Mouse (Mus musculus) kidney, postnatal 0 days (tissue): ENCODE results near the gene Ttc21b. TPM values are rescaled to one million over a fixed set of nuclear protein-coding genes. Genes with fewer than 3 reads are reported as not detected.

ENCODE experiments used
- ATAC-seq: fragments of 200-750 bp; cut with Nextera tagmentation; replicated peaks from 2 replicates; pipeline ENCODE4 v1.8.0; 2017; ENCODE audit warnings: low read depth, moderate number of reproducible peaks, moderate TSS enrichment, moderate library complexity; ENCODE audit not compliant: low FRiP score
- DNase-seq: peaks from one replicate; pipeline ENCODE4 v3.0.0-alpha.2; 2016; ENCODE audit warnings: low spot score
- H3K27ac ChIP-seq: fragments of 300-500 bp; sonication (generic); 2 replicates; pipeline ENCODE4 v1.5.1; 2014; ENCODE audit warnings: mild to moderate bottlenecking
- H3K27me3 ChIP-seq: fragments of 300-500 bp; sonication (generic); 2 replicates; pipeline ENCODE4 v1.6.1; 2014; ENCODE audit warnings: low read length, mixed read lengths; ENCODE audit not compliant: insufficient read depth
- H3K36me3 ChIP-seq: fragments of 300-500 bp; sonication (generic); 2 replicates; pipeline ENCODE4 v1.6.1; 2014; ENCODE audit warnings: low read length, mixed read lengths; ENCODE audit not compliant: insufficient read depth
- H3K4me1 ChIP-seq: fragments of 300-500 bp; sonication (generic); replicated peaks from 2 replicates; pipeline ENCODE4 v1.6.1; 2014; ENCODE audit warnings: antibody characterized with exemption, low read length, mixed read lengths; ENCODE audit not compliant: insufficient read depth
- H3K4me2 ChIP-seq: fragments of 300-500 bp; sonication (generic); 2 replicates; pipeline ENCODE4 v1.6.1; 2014; ENCODE audit warnings: mild to moderate bottlenecking, low read length, moderate library complexity, mixed read lengths
- H3K4me3 ChIP-seq: fragments of 300-500 bp; sonication (generic); replicated peaks from 2 replicates; pipeline ENCODE4 v1.5.1; 2014; ENCODE audit warnings: low read depth, low read length
- H3K9ac ChIP-seq: fragments of 300-500 bp; sonication (generic); 2 replicates; pipeline ENCODE4 v1.6.1; 2014; ENCODE audit warnings: low read depth, low read length
- H3K9me3 ChIP-seq: fragments of 300-500 bp; sonication (generic); replicated peaks from 2 replicates; pipeline ENCODE4 v1.6.1; 2016; ENCODE audit warnings: low read length, inconsistent platforms, mixed read lengths
- CTCF ChIP-seq: IDR thresholded peaks from 2 replicates; pipeline ENCODE4 v1.5.1; 2016; ENCODE audit warnings: antibody characterized with exemption, low read depth, mild to moderate bottlenecking, moderate library complexity
- WGBS: fragments of 180-500 bp; shearing (Covaris S2); extraction: QIAGEN DNeasy Blood & Tissue Kit; methylation state at CpG from one replicate; pipeline ENCODE4 v1.1.7; 2014; 5-methylcytosine and 5-hydroxymethylcytosine counted together
- polyA plus RNA-seq: library from polyadenylated mRNA; unstranded; fragments of >200 nt; fragmentation: Nextera tagmentation; extraction: Ambion mirVana; gene quantifications from 2 replicates; pipeline ENCODE4 v1.2.1, GENCODE M21; 2015

Gene Ttc21b
- polyA plus RNA-seq: 9.6 and 11.3 TPM in 2 replicates

- Histone ChIP-seq H3K9ac (peak within 1 kb of the TSS; percentile 70), H3K27me3 (no peaks in the 10 kb centered on the region), H3K36me3 (peaks cover 6% of the 10 kb centered on the region; the same call in 1 of the 2 replicates), H3K27ac (peak within 1 kb of the TSS; percentile 76), H3K4me1 (no peaks in the 10 kb centered on the region), H3K4me3 (peak within 1 kb of the TSS; percentile 89), H3K4me2 (peak within 1 kb of the TSS; percentile 77), H3K9me3 (no peaks in the 10 kb centered on the region)
- TF ChIP-seq CTCF: peak; percentile 81
- WGBS: under 1% methylated on average over 56 of the region's 56 CpGs
- ATAC-seq (peak; percentile 99), DNase-seq (peak; percentile 100)
Observed at GRCm38 (mm10) chr2:66256220-66257131, at the start of gene Ttc21b. Gene Ttc21b, minus strand, starts transcription at chr2:66256617.

GRCm38 (mm10) chr2:66272551-66272950, 16.1 kb upstream of the Ttc21b start:
- Histone ChIP-seq H3K36me3 (no peaks in the 10 kb centered on the region), H3K4me1 (no peaks in the 10 kb centered on the region), H3K27me3 (no peaks in the 10 kb centered on the region), H3K27ac (no peak overlapping the region), H3K9ac (no peak overlapping the region), H3K9me3 (no peaks in the 10 kb centered on the region), H3K4me3 (no peak overlapping the region), H3K4me2 (no peak overlapping the region)
- DNase-seq (no peak), ATAC-seq (no peak)
- no peak for TF ChIP-seq CTCF
- WGBS: 25% methylated on average over 3 of the region's 3 CpGs

GRCm38 (mm10) chr2:66244013-66244412, 12.4 kb downstream of the Ttc21b start:
- H3K4me2 ChIP-seq: no peak overlapping the region
- no peak for TF ChIP-seq CTCF
- no peak overlapping the region for H3K9ac ChIP-seq
- H3K9me3 ChIP-seq: no peaks in the 10 kb centered on the region
- ATAC-seq (no peak), DNase-seq (no peak)
- WGBS: 76% methylated on average over 1 of the region's 1 CpGs
- no peaks in the 10 kb centered on the region for H3K4me1 ChIP-seq
- H3K27ac ChIP-seq: no peak overlapping the region
- H3K36me3 ChIP-seq: peaks cover 23% of the 10 kb centered on the region; the same call in 1 of the 2 replicates
- H3K27me3 ChIP-seq: no peaks in the 10 kb centered on the region
- no peak overlapping the region for H3K4me3 ChIP-seq

GRCm38 (mm10) chr2:66240334-66240733, 16.1 kb downstream of the Ttc21b start:
- WGBS: 100% methylated on average over 1 of the region's 1 CpGs
- Histone ChIP-seq H3K4me1 (no peaks in the 10 kb centered on the region), H3K4me3 (no peak overlapping the region), H3K27me3 (no peaks in the 10 kb centered on the region), H3K9ac (no peak overlapping the region), H3K4me2 (no peak overlapping the region), H3K9me3 (no peaks in the 10 kb centered on the region), H3K36me3 (peaks cover 8% of the 10 kb centered on the region; the same call in 1 of the 2 replicates), H3K27ac (no peak overlapping the region)
- ATAC-seq (no peak), DNase-seq (no peak)
- TF ChIP-seq CTCF: no peak

- no peak for ATAC-seq
- Histone ChIP-seq H3K9me3 (no peaks in the 10 kb centered on the region), H3K27me3 (no peaks in the 10 kb centered on the region), H3K4me3 (no peak overlapping the region), H3K36me3 (peaks cover 10% of the 10 kb centered on the region; the same call in 1 of the 2 replicates), H3K4me2 (no peak overlapping the region), H3K4me1 (no peaks in the 10 kb centered on the region), H3K9ac (no peak overlapping the region), H3K27ac (no peak overlapping the region)
- TF ChIP-seq CTCF: no peak
- 97% methylated on average over 5 of the region's 5 CpGs for WGBS
- no peak for DNase-seq
Observed at GRCm38 (mm10) chr2:66238886-66239285, 17.5 kb downstream of the Ttc21b start.

GRCm38 (mm10) chr2:66220954-66221353, 35.5 kb downstream of the Ttc21b start:
- ATAC-seq: no peak
- H3K27me3 ChIP-seq: no peaks in the 10 kb centered on the region
- DNase-seq: no peak
- no peaks in the 10 kb centered on the region for H3K4me1 ChIP-seq
- peaks cover 3% of the 10 kb centered on the region; the same call in 1 of the 2 replicates for H3K36me3 ChIP-seq
- no peak for TF ChIP-seq CTCF
- no peak overlapping the region for H3K27ac ChIP-seq
- H3K9me3 ChIP-seq: no peaks in the 10 kb centered on the region
- 62% methylated on average over 7 of the region's 7 CpGs for WGBS
- H3K4me3 ChIP-seq: no peak overlapping the region
- H3K4me2 ChIP-seq: no peak overlapping the region
- H3K9ac ChIP-seq: no peak overlapping the region
